Mouse (Mus musculus) heart, adult 18-20 months (tissue): ENCODE data around the gene Ncoa3. TPM values are rescaled to one million over a fixed set of nuclear protein-coding genes. Genes with fewer than 3 reads are reported as not detected.

Experiments
- DNase-seq, 2 experiments: peaks; one replicate each; pipeline ENCODE4 v3.0.0; 2021 to 2022; ENCODE audit warnings: mixed read lengths in 1 of 2
- total RNA-seq, 2 experiments: library from RNA; stranded (reverse); gene quantifications; 2 replicates each; pipeline ENCODE4 v1.2.3; 2021

Gene Ncoa3
- total RNA-seq, 2 experiments from 2014 or later, result 29.2 to 30.2 TPM

DNA sequence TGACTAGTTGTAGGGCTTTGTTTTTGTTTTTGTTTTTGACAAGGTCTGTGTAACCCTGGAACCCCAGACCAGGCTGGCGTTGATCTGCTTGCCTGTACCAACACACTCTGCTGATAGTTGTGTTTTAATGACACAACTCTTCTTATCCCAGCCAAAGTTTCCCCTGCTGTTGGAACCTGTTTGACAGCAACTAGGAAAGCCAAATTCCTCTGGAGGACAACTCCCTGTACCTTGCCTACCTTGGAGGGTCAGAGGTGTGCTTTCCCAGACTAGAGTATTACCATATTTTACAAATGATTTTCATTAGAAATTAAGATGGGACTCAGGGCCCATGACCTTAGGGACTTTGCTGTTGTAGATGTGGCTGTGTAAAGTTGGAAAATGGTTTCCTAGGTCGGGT is 9.3 kb downstream of the Ncoa3 start:
- DNase-seq, result no peak

GRCm38 (mm10) chr2:166002429-166002828 is 10.0 kb downstream of the Ncoa3 start:
- DNase-seq, result no peak

DNA sequence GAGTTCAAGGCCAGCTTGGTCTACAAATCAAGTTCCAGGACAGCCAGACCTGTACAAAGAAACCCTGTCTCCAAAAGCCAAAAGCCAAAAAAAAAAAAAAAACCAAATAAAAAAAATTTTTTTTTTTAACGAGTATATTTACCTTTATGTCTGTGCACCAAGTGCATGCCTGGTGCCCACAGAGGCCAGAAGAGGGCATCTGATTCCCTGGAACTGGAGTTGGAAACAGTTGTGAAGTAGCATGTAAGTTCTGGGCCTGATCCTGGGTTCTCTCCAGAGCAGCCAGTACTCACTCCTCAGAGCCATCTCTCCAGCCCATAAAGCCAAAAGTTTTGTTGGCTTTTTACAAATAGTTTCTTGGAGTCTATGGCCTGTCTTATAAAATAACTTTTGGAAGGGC is 10.6 kb downstream of the Ncoa3 start:
- DNase-seq, result no peak

GRCm38 (mm10) chr2:166007046-166007445 is 14.6 kb downstream of the Ncoa3 start:
- DNase-seq, result no peak

GRCm38 (mm10) chr2:166008558-166009392 is 16.3 kb downstream of the Ncoa3 start:
- DNase-seq, result no peak

DNA sequence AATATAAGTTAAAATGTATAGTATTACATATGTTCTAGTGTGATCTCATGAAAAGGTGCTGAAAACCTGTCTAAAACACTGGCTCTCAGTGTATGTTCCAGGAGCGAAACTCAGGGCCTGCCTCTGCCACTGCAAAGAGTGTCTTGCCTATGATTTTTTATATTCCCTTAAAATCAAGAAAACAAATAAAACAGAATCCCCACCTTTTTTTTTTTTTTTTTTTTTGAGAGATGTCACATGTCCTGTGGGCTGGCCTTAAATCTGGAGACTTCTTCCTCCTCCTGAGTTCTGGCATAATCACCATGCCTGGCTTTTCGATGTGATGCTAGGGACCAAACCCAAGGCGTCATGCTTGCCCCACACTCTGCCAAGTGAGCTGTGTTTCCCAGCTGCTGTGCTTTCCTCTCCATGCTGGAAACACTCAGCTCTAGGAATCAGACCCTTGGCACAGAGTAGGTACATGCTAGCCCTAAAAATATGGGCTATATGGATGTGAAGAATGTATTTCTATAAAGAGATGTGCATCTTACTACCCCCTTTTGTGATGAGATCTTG is 17.0 kb downstream of the Ncoa3 start:
- DNase-seq, result peak; percentile 72 to 76

DNA sequence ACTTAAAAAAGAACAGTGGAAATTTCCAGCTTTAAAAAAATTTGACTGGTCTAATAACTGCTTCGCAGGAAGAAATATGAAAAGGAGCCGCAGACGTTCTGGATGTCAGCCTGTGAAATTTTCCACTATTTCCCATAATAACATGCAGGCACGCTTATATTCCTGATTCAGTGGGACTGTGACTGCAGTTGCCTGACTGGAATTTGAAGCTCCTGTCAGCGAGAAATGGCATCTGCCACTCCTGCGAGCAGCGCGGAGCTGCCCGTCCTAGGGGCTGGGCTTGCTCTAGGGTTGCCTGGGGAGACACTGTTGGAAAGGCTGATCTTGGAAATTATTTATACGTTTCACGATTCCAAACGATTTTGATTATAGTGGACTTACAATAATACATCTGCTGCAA is 17.9 kb downstream of the Ncoa3 start:
- DNase-seq, result no peak

DNA sequence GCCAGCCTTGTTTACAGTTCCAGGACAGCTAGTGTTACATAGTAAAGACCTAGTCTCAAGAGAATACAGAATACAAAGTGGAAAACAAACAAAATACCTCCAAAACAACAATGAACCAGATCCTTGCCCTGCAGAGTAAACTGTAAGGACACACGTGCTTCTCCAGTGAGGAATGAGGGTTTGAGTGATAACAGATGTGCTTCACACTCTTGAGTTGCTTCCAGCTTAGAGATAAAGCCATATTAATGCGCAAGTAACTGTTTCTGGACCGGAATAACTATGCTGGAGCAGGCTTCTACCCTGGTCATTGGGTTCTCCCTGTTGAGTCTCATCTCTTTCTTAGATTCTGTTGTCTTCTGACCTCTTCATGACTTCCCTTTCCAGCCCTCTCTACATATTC is 19.0 kb downstream of the Ncoa3 start:
- peak in 1 of 2 experiments; percentile 44 for DNase-seq

- DNase-seq, result no peak
Observed at GRCm38 (mm10) chr2:166012145-166012544, 19.7 kb downstream of the Ncoa3 start.

DNA sequence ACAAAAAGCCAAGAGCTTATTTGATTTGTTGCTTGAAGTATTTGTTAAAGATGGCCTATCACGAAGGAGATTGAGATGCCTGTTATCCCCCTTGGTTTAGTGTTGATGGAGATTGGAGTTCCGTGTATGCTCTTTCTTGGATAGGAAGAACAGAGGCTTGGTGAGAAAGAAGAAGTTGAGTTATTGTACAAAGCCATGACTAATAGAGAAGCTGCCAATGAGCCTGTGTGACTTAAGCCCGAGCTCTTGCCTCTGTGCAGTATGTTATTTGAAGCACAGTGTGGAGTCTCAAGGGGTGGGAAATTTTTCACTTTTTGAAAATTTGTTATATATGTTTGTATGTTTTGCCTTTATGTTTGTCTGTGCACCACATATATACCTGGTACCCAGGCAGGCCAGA is 26.3 kb downstream of the Ncoa3 start:
- DNase-seq, result no peak

GRCm38 (mm10) chr2:166020026-166020425 is 27.6 kb downstream of the Ncoa3 start:
- no peak for DNase-seq

DNA sequence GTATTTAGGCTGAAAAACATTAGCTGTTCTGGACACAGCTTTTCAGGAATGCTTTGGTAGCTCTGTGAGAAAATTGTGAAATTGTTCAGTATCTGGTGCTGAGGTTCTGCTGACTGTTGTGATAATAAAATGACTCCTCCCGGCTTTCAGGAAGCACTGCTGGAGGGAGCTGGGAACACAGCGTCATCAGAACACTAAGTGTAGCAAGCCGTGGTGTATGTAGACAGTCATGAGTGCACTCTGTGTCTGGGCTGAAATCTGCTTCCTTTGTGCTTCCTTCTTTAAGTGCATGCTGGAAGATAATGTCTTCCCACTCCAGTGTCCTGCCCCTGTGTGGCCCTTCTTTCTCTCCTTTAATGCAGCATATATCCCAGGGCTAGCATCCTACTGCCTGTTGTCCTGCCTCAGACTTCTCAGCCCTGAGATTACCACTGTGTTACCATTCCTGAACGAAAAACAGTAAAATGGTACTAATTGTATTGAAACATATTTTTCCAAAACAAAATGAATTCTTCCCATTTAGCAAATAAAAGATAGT is 28.7 kb downstream of the Ncoa3 start:
- DNase-seq, result peak; percentile 68 to 80

DNA sequence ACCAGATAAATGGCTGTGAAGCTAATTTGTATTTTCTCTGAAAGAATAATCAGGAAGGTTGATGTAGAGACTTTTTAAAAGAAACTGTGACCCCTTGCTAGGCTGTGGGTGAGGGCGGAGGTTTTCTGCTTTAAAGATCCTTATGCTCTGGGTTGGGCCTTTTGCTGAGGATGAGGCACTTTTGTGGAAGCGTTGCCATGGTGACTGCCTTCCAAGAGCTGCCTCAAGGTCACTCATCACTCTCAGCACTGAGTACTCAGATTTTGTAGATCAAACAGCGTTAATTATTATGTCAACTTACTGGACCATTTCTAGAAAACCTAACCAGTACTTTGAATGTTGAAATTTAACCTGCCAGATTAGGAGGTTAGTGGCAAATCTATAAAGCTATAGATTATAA is 29.2 kb downstream of the Ncoa3 start:
- no peak for DNase-seq

- DNase-seq, result no peak
Observed at GRCm38 (mm10) chr2:166022327-166022726, 29.9 kb downstream of the Ncoa3 start.

DNA sequence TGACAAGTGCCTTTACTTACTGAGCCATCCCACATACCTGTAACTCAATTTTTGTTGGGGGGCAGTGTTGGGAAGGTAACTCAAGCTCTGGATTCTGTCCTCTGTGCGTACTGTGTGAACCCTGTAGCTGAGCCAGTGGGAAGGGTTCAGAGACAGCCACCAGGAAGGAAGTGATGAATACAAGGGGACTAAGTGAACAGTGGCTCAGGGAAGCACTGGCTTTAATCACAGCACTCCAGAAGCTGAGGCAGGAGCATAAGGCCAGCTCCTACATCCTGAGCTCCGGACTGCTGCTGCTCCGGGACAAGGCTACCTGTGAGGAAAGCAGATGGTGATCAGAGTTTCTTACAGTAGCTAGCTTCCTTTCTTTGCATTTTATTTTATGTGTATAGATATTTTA is 31.6 kb downstream of the Ncoa3 start:
- no peak for DNase-seq

GRCm38 (mm10) chr2:166024621-166025020 is 32.2 kb downstream of the Ncoa3 start:
- no peak for DNase-seq

DNA sequence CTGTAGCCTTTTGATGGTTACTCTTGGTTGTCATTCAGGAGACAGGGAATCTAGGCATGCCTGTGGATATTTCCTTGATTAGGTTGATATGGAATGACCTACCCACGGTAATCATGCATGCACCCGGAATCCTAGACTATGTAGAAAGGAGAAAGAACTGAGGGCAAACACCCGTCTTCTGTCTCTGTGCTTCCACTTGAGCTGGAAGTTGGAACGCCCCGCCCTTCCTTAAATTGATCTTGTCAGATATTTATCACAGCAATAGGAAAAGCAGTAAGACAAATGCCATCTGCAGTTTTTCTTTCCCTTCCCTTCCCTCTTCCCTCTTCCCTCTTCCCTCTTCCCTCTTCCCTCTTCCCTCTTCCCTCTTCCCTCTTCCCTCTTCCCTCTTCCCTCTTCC is 33.5 kb downstream of the Ncoa3 start:
- DNase-seq, result peak in 1 of 2 experiments; percentile 40

DNA sequence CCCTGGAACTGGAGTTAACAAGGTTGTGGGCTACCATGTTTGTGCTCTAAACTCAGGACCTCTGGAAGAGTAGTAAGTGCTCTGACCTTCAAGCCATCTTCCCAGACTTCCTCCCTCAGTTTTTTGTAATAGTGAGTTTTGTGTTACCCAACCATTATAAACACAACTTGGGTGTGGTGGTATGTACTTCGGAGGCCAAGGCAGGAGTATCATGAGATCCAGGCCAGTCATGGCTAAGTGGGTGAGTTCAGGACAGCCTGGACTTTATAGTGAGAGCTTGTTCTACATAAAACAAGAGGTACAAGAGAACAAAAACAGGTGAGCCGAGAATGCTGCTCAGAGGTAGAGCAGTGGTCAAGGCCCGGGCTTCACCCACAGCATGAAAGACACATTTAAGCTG is 35.4 kb downstream of the Ncoa3 start:
- DNase-seq, result no peak

DNA sequence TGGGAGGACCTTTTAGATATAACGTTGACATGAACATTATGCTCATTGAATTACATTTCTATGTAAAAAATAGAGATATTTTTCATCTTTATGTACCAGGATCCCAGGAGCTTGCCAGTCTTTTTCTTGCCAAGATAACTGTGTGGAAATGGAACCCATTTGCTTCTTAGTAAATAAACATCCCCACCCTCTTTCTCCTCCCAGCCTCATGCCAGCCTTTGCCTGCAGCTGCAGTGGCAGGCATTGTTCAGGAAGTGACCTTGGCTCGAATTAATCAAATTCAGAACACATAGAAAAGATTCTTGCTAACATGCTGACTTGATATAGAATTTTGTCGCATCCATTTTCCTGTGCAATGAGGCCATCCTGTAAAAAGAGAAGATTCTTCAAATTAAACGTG is 36.8 kb downstream of the Ncoa3 start:
- no peak for DNase-seq

- peak; percentile 53 to 66 for DNase-seq
Observed at GRCm38 (mm10) chr2:166030256-166030995, 38.0 kb downstream of the Ncoa3 start.

DNA sequence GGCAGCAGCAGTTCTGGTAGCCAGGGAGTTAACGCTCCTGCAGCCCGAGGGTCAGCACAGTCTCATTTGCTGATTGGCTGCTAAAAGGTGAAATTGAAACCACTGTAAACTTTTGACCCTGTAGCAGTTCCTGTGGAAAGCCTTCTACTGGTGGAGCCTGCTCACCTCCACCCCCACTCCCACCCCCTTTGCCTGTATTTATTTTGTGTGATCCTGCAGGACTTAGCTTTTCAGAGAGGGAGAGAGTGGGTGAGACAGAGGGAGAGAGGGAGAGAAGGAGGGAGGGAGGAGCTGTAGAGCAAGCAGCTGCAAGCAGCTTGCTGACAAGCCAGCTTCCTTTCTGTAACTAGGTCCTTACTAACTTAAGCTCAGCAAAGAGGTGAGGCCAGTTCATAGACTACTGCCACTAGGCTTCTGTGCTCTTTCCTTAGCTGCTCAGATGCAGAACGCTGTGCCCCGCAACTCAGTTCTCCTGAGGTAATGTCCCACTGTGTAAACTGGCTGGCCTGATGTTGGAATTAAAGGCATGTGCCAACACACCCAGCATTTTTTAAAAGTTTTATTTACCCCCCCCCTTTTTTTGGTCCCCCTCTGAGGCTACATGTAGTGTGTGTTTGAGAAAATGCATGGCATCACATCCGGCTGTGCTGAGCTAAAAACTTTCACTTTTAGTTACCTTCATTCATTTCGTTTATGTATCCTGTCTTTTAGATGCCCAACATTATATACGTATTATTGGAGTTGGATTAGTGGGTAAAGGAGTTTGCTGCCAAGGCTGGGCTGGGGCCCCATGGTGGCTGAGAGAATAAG is 38.9 kb downstream of the Ncoa3 start:
- peak; percentile 73 to 85 for DNase-seq

DNA sequence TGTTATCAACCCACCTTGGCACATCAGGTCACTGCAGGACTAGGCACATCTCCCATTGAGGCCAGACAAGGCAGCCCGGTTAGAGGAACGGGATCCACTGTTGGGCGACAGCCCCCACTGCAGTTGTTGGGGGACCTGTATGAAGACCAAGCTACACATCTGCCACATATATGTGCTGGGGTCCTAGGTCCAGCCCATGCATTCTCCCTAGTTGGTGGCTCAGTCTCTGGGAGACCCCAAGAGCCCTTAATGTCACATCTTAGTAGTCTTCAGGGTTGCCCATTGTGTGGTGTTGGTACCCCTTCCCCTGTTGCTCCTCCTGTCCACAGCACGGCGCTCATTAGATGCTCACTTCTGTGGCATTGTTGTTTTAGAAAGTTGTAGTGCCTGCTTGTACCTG is 40.2 kb downstream of the Ncoa3 start:
- DNase-seq, result no peak
